Mouse (Mus musculus): Measurements from ENCODE around the gene Pbrm1. TPM values are rescaled to one million over a fixed set of nuclear protein-coding genes. Genes with fewer than 3 reads are reported as not detected.

The Pbrm1 gene
- polyA plus RNA-seq, 1 experiment from 2014 or later, result 132 TPM

- Histone ChIP-seq H3K9me3 (replicated peaks) (no peaks in the 10 kb centered on the region), H3K4me2 (replicated peaks) (no peak overlapping the region), H3K4me1 (peaks cover 20% of the 10 kb centered on the region), H3K27ac (replicated peaks) (no peak overlapping the region), H3K4me3 (replicated peaks) (no peak overlapping the region; the same call in 1 of the 2 replicates), H3K36me3 (peaks cover 64% of the 10 kb centered on the region), H3K27me3 (no peaks in the 10 kb centered on the region), H3K9ac (no peak overlapping the region)
- ATAC-seq (ENCODE audit: insufficient number of reproducible peaks, low FRiP score, low TSS enrichment, low read depth), result no peak
- WGBS, result 79% methylated on average over 1 of the region's 1 CpGs
These were observed 2.9 kb upstream of the Pbrm1 start for GRCm38 (mm10) chr14:31016063-31016462.

GRCm38 (mm10) chr14:31017854-31018253 is 1.1 kb upstream of the Pbrm1 start:
- Histone ChIP-seq H3K4me1 (peaks cover 20% of the 10 kb centered on the region), H3K4me2 (replicated peaks) (peak overlapping the region; percentile 72), H3K9me3 (replicated peaks) (no peaks in the 10 kb centered on the region), H3K27me3 (no peaks in the 10 kb centered on the region), H3K4me3 (replicated peaks) (peak overlapping the region; percentile 82), H3K36me3 (peaks cover 48% of the 10 kb centered on the region), H3K27ac (replicated peaks) (no peak overlapping the region), H3K9ac (peak overlapping the region; percentile 84)
- 0% methylated on average over 2 of the region's 2 CpGs for WGBS
- no peak for ATAC-seq (ENCODE audit: insufficient number of reproducible peaks, low FRiP score, low TSS enrichment, low read depth)

- Histone ChIP-seq H3K36me3 (peaks cover 37% of the 10 kb centered on the region), H3K9ac (peak overlapping the region; percentile 84), H3K27me3 (no peaks in the 10 kb centered on the region), H3K4me3 (replicated peaks) (peak overlapping the region; percentile 82), H3K9me3 (replicated peaks) (no peaks in the 10 kb centered on the region), H3K4me1 (peaks cover 20% of the 10 kb centered on the region), H3K27ac (replicated peaks) (peak overlapping the region; percentile 98), H3K4me2 (replicated peaks) (peak overlapping the region; percentile 51)
- ATAC-seq (ENCODE audit: insufficient number of reproducible peaks, low FRiP score, low TSS enrichment, low read depth), result peak; percentile 94
- WGBS, result 4% methylated on average over 23 of the region's 56 CpGs
These were observed 630 bp downstream of the Pbrm1 start for GRCm38 (mm10) chr14:31019331-31020205.

DNA sequence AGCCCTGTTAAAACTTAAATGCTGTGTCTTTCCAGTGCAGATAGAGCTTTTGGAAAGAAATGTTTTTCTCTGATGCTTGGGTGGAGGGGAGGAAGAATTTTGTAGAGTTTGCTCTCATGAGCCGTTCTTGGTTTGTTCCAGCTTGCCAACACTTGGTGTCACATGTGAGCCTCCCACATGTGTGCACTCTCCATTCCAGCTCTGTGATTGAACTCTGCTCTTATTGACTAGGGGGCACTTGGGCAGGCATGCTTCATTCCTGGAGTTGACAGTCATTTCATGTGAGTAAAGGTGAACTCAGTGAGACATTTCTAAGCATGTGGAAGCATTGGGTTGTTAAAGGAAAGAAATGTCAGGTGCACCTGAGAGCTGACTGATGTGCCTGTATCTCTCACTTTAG is 3.6 kb downstream of the Pbrm1 start:
- no peak for ATAC-seq (ENCODE audit: insufficient number of reproducible peaks, low FRiP score, low TSS enrichment, low read depth)
- H3K4me1 ChIP-seq, result peaks cover 11% of the 10 kb centered on the region
- no peak overlapping the region for H3K9ac ChIP-seq
- no peaks in the 10 kb centered on the region for H3K9me3 ChIP-seq (replicated peaks)
- no peak overlapping the region for H3K4me3 ChIP-seq (replicated peaks)
- peaks cover 32% of the 10 kb centered on the region for H3K36me3 ChIP-seq
- H3K27me3 ChIP-seq, result no peaks in the 10 kb centered on the region
- WGBS, result 16% methylated on average over 1 of the region's 1 CpGs
- H3K4me2 ChIP-seq (replicated peaks), result no peak overlapping the region
- H3K27ac ChIP-seq (replicated peaks), result no peak overlapping the region

DNA sequence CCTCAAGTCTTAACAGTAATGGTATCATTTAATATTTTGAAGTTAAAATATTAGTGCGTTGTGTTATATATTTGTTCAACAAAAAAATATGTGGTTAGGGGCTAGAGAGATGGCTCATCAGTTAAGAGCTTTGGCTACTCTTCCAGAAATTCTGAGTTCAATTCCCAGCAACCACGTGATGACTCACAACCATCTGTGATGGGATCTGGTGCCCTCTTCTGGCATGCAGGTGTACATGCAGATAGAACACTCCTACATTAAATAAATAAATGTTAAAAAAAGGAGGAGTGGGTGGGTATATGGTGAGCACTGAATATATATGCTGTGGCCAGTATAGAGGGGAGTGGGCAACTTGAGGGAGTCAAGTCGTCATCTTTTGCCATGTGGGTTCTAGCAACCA is 6.8 kb downstream of the Pbrm1 start:
- no peak overlapping the region for H3K4me3 ChIP-seq (replicated peaks)
- no peak overlapping the region for H3K9ac ChIP-seq
- H3K4me1 ChIP-seq, result no peaks in the 10 kb centered on the region
- 77% methylated on average over 3 of the region's 3 CpGs for WGBS
- H3K27me3 ChIP-seq, result no peaks in the 10 kb centered on the region
- H3K36me3 ChIP-seq, result peaks cover 54% of the 10 kb centered on the region
- ATAC-seq (ENCODE audit: insufficient number of reproducible peaks, low FRiP score, low TSS enrichment, low read depth), result no peak
- no peaks in the 10 kb centered on the region for H3K9me3 ChIP-seq (replicated peaks)
- H3K27ac ChIP-seq (replicated peaks), result no peak overlapping the region
- no peak overlapping the region for H3K4me2 ChIP-seq (replicated peaks)

DNA sequence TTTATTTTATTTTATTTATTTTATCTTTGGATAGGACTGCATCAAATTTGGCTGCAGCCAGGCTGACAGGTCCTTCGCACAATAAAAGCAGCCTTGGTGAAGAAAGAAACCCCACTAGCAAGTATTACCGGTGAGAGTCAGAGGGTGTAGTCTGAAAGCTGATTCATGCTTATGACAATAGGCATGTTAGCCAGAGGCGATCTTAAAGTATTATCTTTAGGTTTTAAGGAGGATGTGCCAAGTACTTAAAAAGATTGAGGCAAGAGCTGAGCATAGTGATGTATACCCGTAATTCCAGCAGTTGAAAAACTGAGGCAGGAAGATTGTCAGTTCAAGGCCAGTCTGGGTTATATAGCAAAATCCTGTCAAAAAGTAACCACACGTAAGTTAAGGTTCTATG is 26.4 kb downstream of the Pbrm1 start:
- Histone ChIP-seq H3K36me3 (peaks cover 59% of the 10 kb centered on the region), H3K4me3 (replicated peaks) (no peak overlapping the region), H3K27me3 (no peaks in the 10 kb centered on the region), H3K27ac (replicated peaks) (no peak overlapping the region), H3K4me2 (replicated peaks) (no peak overlapping the region), H3K9ac (no peak overlapping the region), H3K9me3 (replicated peaks) (no peaks in the 10 kb centered on the region), H3K4me1 (no peaks in the 10 kb centered on the region)
- WGBS, result 83% methylated on average over 5 of the region's 5 CpGs
- no peak for ATAC-seq (ENCODE audit: insufficient number of reproducible peaks, low FRiP score, low TSS enrichment, low read depth)

DNA sequence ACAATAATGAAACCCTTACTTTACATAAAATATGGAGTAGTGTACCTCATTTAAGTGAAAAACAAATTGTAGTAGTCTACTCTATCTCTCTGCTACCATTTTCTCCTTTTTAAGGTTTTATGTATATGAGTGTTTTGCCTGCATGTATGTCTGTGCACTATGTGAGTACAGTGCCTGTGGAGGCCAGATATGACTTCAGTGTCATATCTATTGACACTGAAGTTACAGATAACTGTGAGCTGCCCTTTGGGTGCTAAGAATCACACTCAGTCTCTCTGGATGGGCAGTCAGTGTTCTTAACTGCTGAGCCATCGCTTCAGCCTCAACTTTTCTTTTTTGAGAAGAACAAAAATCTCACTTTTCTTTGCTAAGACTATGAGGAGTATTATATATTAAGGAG is 26.9 kb downstream of the Pbrm1 start:
- Histone ChIP-seq H3K9ac (no peak overlapping the region), H3K27me3 (no peaks in the 10 kb centered on the region), H3K4me3 (replicated peaks) (no peak overlapping the region), H3K36me3 (peaks cover 65% of the 10 kb centered on the region), H3K27ac (replicated peaks) (no peak overlapping the region), H3K4me2 (replicated peaks) (no peak overlapping the region), H3K4me1 (no peaks in the 10 kb centered on the region), H3K9me3 (replicated peaks) (no peaks in the 10 kb centered on the region)
- WGBS, result 96% methylated on average over 1 of the region's 1 CpGs
- ATAC-seq (ENCODE audit: insufficient number of reproducible peaks, low FRiP score, low TSS enrichment, low read depth), result no peak

DNA sequence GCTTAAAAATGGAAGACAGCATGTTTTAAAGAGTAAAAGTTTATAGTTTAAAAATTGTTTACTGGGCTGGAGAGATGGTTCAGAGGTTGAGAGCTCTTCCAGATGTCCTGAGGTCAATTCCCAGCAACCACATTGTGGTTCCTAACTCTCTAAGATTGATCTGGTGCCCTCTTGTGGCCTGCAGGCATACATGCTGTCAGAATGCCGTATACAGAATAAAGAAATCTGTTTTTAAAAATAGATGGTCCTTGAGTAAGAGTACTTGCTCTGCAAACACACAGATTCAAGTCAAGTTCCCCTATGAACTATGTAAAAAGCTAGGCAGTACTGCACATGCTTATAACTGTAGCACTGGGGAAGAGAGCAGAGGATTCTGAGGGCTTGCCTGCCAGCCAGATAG is 43.3 kb downstream of the Pbrm1 start:
- Histone ChIP-seq H3K4me1 (no peaks in the 10 kb centered on the region), H3K27ac (replicated peaks) (no peak overlapping the region), H3K27me3 (no peaks in the 10 kb centered on the region), H3K9me3 (replicated peaks) (no peaks in the 10 kb centered on the region), H3K36me3 (peaks cover 67% of the 10 kb centered on the region), H3K4me3 (replicated peaks) (no peak overlapping the region), H3K4me2 (replicated peaks) (no peak overlapping the region), H3K9ac (no peak overlapping the region)
- WGBS, result 67% methylated on average over 1 of the region's 1 CpGs
- no peak for ATAC-seq (ENCODE audit: insufficient number of reproducible peaks, low FRiP score, low TSS enrichment, low read depth)

GRCm38 (mm10) chr14:31069086-31069733 is 50.3 kb downstream of the Pbrm1 start:
- H3K4me1 ChIP-seq, result no peaks in the 10 kb centered on the region
- ATAC-seq (ENCODE audit: insufficient number of reproducible peaks, low FRiP score, low TSS enrichment, low read depth), result no peak
- no peak overlapping the region for H3K4me3 ChIP-seq (replicated peaks)
- no peaks in the 10 kb centered on the region for H3K9me3 ChIP-seq (replicated peaks)
- no peak overlapping the region for H3K9ac ChIP-seq
- 93% methylated on average over 4 of the region's 4 CpGs for WGBS
- H3K27ac ChIP-seq (replicated peaks), result no peak overlapping the region
- H3K27me3 ChIP-seq, result no peaks in the 10 kb centered on the region
- peaks cover 57% of the 10 kb centered on the region for H3K36me3 ChIP-seq
- no peak overlapping the region for H3K4me2 ChIP-seq (replicated peaks)

DNA sequence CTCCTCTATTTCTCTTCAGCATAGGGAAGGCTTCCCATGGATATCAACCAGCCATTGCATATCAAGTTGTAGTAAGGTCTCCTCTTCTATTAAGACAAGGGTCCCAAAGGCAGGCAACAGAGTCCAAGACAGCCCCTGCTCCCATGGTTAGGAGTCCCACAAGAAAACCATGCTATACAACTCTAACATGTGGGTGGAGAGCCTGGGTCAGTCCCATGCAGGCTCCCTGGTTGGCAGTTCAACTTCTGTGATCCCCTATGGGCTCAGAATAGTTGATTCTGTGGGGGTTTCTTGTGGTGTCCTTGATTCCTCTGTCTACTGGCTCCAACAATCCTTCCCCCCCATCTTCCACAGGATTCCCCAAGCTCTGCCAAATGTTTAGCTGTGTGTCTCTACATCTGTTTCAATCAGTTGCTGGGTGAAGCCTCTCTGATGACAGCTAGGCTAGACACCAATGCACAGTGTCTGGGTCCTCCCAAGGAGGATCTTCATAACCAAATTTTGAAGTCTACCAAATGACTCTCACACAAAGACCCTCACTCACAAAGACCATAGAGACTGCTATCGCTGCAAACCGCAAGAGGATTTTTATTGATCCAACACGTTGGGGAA is 59.8 kb downstream of the Pbrm1 start:
- 92% methylated on average over 3 of the region's 3 CpGs for WGBS
- Histone ChIP-seq H3K4me2 (replicated peaks) (no peak overlapping the region), H3K36me3 (peaks cover 74% of the 10 kb centered on the region), H3K27ac (replicated peaks) (no peak overlapping the region), H3K27me3 (no peaks in the 10 kb centered on the region), H3K9ac (no peak overlapping the region), H3K9me3 (replicated peaks) (no peaks in the 10 kb centered on the region), H3K4me1 (no peaks in the 10 kb centered on the region), H3K4me3 (replicated peaks) (no peak overlapping the region)
- no peak for ATAC-seq (ENCODE audit: insufficient number of reproducible peaks, low FRiP score, low TSS enrichment, low read depth)

- ATAC-seq (ENCODE audit: insufficient number of reproducible peaks, low FRiP score, low TSS enrichment, low read depth), result no peak
- Histone ChIP-seq H3K4me1 (no peaks in the 10 kb centered on the region), H3K4me3 (replicated peaks) (no peak overlapping the region), H3K9me3 (replicated peaks) (no peaks in the 10 kb centered on the region), H3K4me2 (replicated peaks) (no peak overlapping the region), H3K27me3 (no peaks in the 10 kb centered on the region), H3K9ac (no peak overlapping the region), H3K36me3 (peaks cover 67% of the 10 kb centered on the region), H3K27ac (replicated peaks) (no peak overlapping the region)
- 87% methylated on average over 3 of the region's 3 CpGs for WGBS
These were observed 60.5 kb downstream of the Pbrm1 start for GRCm38 (mm10) chr14:31079313-31080028.

All from embryonic facial prominence, embryonic 15.5 days (tissue).